Mouse (Mus musculus) hindbrain, embryonic 11.5 days (tissue): ENCODE data around the gene Abhd4. TPM values are rescaled to one million over a fixed set of nuclear protein-coding genes. Genes with fewer than 3 reads are reported as not detected.
"Not testable (repeated sequence)": the region's sequence is repeated elsewhere in the genome, so short reads cannot be mapped to it uniquely, and the experiment has no call there.

Source experiments
- ATAC-seq: fragments of 200-750 bp; cut with Nextera tagmentation; 2 replicates; pipeline ENCODE4 v1.8.0; 2017; ENCODE audit warnings: mild to moderate bottlenecking, moderate TSS enrichment, moderate library complexity; ENCODE audit not compliant: low FRiP score
- DNase-seq: peaks from one replicate; pipeline ENCODE4 v3.0.0-alpha.2; 2015; ENCODE audit warnings: low spot score
- H3K27ac ChIP-seq: fragments of 300-500 bp; sonication (generic); 2 replicates; pipeline ENCODE4 v1.5.1; 2014; ENCODE audit warnings: mild to moderate bottlenecking, low read depth, low read length
- H3K27me3 ChIP-seq: fragments of 300-500 bp; sonication (generic); 2 replicates; pipeline ENCODE4 v1.6.1; 2014; ENCODE audit warnings: mild to moderate bottlenecking, low read length, moderate library complexity, mixed read lengths; ENCODE audit not compliant: control insufficient read depth, insufficient read depth
- H3K36me3 ChIP-seq: fragments of 300-500 bp; sonication (generic); 2 replicates; pipeline ENCODE4 v1.6.1; 2014; ENCODE audit warnings: mild to moderate bottlenecking, low read length, moderate library complexity, mixed read lengths; ENCODE audit not compliant: control insufficient read depth, insufficient read depth
- H3K4me1 ChIP-seq: fragments of 300-500 bp; sonication (generic); replicated peaks from 2 replicates; pipeline ENCODE4 v1.6.1; 2014; ENCODE audit warnings: low read length, mixed read lengths; ENCODE audit not compliant: control insufficient read depth, insufficient read depth
- H3K4me2 ChIP-seq: fragments of 300-500 bp; sonication (generic); replicated peaks from 2 replicates; pipeline ENCODE4 v1.6.1; 2014; ENCODE audit warnings: mild to moderate bottlenecking, low read depth, low read length
- H3K4me3 ChIP-seq: fragments of 300-500 bp; sonication (generic); 2 replicates; pipeline ENCODE4 v1.5.1; 2014; ENCODE audit warnings: low read depth, low read length
- H3K9ac ChIP-seq: fragments of 300-500 bp; sonication (generic); 2 replicates; pipeline ENCODE4 v1.6.1; 2014; ENCODE audit warnings: low read depth, low read length
- H3K9me3 ChIP-seq: fragments of 300-500 bp; sonication (generic); 2 replicates; pipeline ENCODE4 v1.6.1; 2016; ENCODE audit warnings: low read length; ENCODE audit not compliant: control insufficient read depth
- WGBS: fragments of 180-500 bp; shearing (Covaris S2); extraction: QIAGEN DNeasy Blood & Tissue Kit; methylation state at CpG from one replicate; pipeline ENCODE4 v1.1.7; 2014; 5-methylcytosine and 5-hydroxymethylcytosine counted together
- polyA plus RNA-seq: library from polyadenylated mRNA; unstranded; fragments of >200 nt; fragmentation: Nextera tagmentation; extraction: Ambion mirVana; gene quantifications from 2 replicates; pipeline ENCODE4 v1.2.1, GENCODE M21; 2014

Abhd4 gene
- polyA plus RNA-seq, 1 experiment from 2014 or later = 44.0 TPM

DNA sequence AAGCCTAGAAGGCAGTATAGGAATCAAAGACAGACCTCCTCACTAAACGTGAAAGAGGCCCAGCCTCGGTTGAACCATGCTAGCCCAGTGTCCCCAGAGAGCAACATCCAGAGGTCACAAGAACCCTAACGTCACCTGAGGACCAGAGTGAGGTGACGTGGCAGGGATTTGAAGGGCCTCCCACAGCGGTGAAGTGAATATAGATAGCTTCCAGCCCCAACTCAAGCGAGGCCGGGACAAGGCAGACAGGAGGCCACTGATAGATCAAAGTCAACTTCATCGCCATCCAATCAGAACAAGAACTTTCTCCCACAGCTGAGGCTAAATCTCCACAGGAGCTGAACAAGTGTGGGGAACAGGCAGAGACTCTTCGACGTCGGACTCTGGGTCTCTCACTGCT is 28.3 kb upstream of the Abhd4 start:
- WGBS = 85% methylated on average over 11 of the region's 11 CpGs
- DNase-seq = no peak
- Histone ChIP-seq H3K27ac (no peak overlapping the region), H3K36me3 (no peaks in the 10 kb centered on the region), H3K27me3 (no peaks in the 10 kb centered on the region), H3K4me1 (peaks cover 5% of the 10 kb centered on the region), H3K9me3 (no peaks in the 10 kb centered on the region), H3K4me2 (no peak overlapping the region), H3K4me3 (no peak overlapping the region), H3K9ac (no peak overlapping the region)
- no peak for ATAC-seq

DNA sequence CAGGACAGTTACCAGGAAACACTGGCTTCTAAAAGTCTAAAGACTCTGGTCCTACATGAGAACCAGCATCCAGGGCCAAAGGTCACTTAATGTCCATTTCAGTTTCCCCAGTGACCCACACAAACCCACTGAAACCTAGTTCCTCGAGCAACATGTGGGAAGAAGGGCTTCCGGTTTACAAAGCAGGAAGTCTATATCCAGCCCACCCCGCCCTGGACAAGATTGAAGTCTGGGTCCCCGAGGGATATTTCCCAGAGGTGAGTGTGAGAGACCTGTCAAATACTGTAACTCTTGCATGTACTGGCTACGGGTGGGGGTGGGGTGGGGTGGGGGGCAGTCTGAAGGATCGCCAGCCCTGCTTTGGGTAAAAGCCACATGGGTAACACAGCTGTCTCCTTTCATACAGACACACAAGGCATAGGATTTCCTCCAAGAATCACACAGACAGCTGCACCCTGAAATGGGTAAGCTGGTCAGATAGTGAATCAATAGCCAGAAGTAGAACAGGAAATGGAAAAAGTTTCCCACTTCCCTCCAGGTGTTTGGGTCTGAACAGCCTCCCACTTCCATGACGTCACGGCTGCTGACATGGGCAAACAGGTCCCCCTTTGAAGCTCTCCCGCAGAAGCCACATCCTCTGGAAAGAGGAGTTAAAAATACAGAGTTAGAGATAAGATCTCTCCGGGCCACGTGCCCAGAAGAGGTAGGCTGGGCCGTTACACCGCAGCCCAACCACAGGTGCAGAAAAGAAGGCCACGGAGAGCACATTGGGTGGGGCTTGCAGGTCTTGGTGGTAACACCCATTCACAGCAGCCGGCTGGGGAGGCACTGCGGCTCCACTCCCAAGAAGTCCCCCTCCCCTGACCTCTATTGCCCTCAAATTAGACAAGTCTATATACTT is 26.8 kb upstream of the Abhd4 start:
- no peak for DNase-seq
- Histone ChIP-seq H3K4me3 (no peak overlapping the region), H3K9me3 (no peaks in the 10 kb centered on the region), H3K27ac (no peak overlapping the region), H3K4me2 (no peak overlapping the region), H3K27me3 (no peaks in the 10 kb centered on the region), H3K36me3 (no peaks in the 10 kb centered on the region), H3K4me1 (peaks cover 5% of the 10 kb centered on the region), H3K9ac (no peak overlapping the region)
- ATAC-seq = 0 out of 2 replicates have a peak, but pooled peaks have one; percentile 15
- 50% methylated on average over 16 of the region's 16 CpGs for WGBS

- Histone ChIP-seq H3K4me1 (peaks cover 5% of the 10 kb centered on the region), H3K4me3 (peak overlapping the region; percentile 26), H3K4me2 (peak overlapping the region; percentile 42), H3K27ac (0 out of 2 replicates have a peak overlapping the region, but pooled peaks have one; percentile 17), H3K36me3 (no peaks in the 10 kb centered on the region), H3K9me3 (no peaks in the 10 kb centered on the region), H3K27me3 (no peaks in the 10 kb centered on the region), H3K9ac (peak overlapping the region; percentile 51)
- DNase-seq = peak; percentile 86
- 2% methylated on average over 10 of the region's 10 CpGs for WGBS
- peak; percentile 69 for ATAC-seq
Observed at GRCm38 (mm10) chr14:54227911-54228451, 26.0 kb upstream of the Abhd4 start.

- no peak for DNase-seq
- H3K4me3 ChIP-seq = peak overlapping the region; percentile 26
- H3K27ac ChIP-seq = 0 out of 2 replicates have a peak overlapping the region, but pooled peaks have one; percentile 17
- WGBS = 12% methylated on average over 7 of the region's 7 CpGs
- H3K4me2 ChIP-seq = peak overlapping the region; percentile 42
- H3K36me3 ChIP-seq = no peaks in the 10 kb centered on the region
- peaks cover 5% of the 10 kb centered on the region for H3K4me1 ChIP-seq
- ATAC-seq = peak; percentile 8
- H3K9me3 ChIP-seq = no peaks in the 10 kb centered on the region
- no peaks in the 10 kb centered on the region for H3K27me3 ChIP-seq
- H3K9ac ChIP-seq = peak overlapping the region; percentile 51
Observed at GRCm38 (mm10) chr14:54228501-54228900, 25.5 kb upstream of the Abhd4 start.

DNA sequence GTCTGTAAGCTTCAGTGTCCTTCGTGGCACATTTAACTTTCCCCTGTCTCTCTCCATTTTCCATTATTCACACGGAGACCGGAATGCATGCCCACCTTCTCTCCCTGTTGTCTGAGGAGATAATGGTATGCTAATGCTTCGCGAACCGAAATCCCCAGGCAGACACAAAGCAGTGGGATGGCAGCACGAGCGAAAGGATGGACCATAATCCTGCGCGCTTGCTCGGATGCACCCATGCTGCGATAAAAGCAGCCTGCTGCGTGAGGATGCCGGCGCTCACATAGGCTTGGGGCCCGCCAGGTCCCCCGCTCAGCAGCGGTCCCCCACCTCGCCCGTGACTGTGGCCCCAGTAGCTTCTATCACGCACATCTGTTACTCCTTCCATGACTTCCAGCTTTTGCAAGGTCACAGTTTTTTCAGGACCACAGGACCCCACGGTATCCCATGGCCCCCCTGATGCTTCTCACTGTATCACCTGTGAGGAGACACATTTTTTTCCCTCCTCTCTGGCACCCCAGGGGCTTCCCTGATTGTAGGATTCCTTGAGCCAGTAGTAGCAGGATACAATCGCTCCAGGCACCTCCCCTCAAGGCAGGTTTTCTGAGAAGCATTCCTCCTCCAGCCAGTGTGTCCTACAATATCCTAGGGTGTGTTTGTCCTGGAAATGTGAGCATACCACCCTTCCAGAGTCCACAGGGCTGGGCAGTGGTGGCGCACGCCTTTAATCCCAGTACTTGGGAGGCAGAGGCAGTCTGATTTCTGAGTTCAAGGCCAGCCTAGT is 24.9 kb upstream of the Abhd4 start:
- DNase-seq (peak; percentile 54), ATAC-seq (peak; percentile 34)

GRCm38 (mm10) chr14:54229849-54230248 is 24.1 kb upstream of the Abhd4 start:
- not testable (repeated sequence) for H3K36me3 ChIP-seq, H3K9me3 ChIP-seq, H3K27me3 ChIP-seq, ATAC-seq, H3K4me3 ChIP-seq, DNase-seq, H3K4me1 ChIP-seq, H3K9ac ChIP-seq, H3K4me2 ChIP-seq, H3K27ac ChIP-seq
- 73% methylated on average over 3 of the region's 4 CpGs for WGBS

More for the DNA sequence above, 24.9 kb upstream of the Abhd4 start:
- Histone ChIP-seq H3K4me2 (peak overlapping the region; percentile 42), H3K9ac (peak overlapping the region; percentile 46), H3K4me3 (peak overlapping the region; percentile 24), H3K36me3 (no peaks in the 10 kb centered on the region), H3K27me3 (no peaks in the 10 kb centered on the region), H3K9me3 (no peaks in the 10 kb centered on the region), H3K4me1 (peaks cover 5% of the 10 kb centered on the region), H3K27ac (0 out of 2 replicates have a peak overlapping the region, but pooled peaks have one; percentile 17)
- 5% methylated on average over 25 of the region's 25 CpGs for WGBS

GRCm38 (mm10) chr14:54230638-54231150 is 23.3 kb upstream of the Abhd4 start:
- Histone ChIP-seq H3K4me2 (no peak overlapping the region), H3K4me3 (no peak overlapping the region), H3K9ac (no peak overlapping the region), H3K4me1 (peaks cover 4% of the 10 kb centered on the region), H3K27ac (no peak overlapping the region), H3K36me3 (no peaks in the 10 kb centered on the region), H3K9me3 (no peaks in the 10 kb centered on the region), H3K27me3 (no peaks in the 10 kb centered on the region)
- WGBS = 85% methylated on average over 14 of the region's 14 CpGs
- ATAC-seq (no peak), DNase-seq (no peak)

GRCm38 (mm10) chr14:54231176-54231956 is 22.6 kb upstream of the Abhd4 start:
- no peak overlapping the region for H3K27ac ChIP-seq
- H3K4me1 ChIP-seq = peaks cover 4% of the 10 kb centered on the region
- 82% methylated on average over 21 of the region's 21 CpGs for WGBS
- H3K9me3 ChIP-seq = no peaks in the 10 kb centered on the region
- H3K36me3 ChIP-seq = no peaks in the 10 kb centered on the region
- no peak overlapping the region for H3K4me2 ChIP-seq
- H3K27me3 ChIP-seq = no peaks in the 10 kb centered on the region
- H3K9ac ChIP-seq = no peak overlapping the region
- ATAC-seq = no peak
- DNase-seq = no peak
- no peak overlapping the region for H3K4me3 ChIP-seq
